Mouse (Mus musculus): ENCODE results near the gene Cux1. TPM values are rescaled to one million over a fixed set of nuclear protein-coding genes. Genes with fewer than 3 reads are reported as not detected.

The Cux1 gene
- polyA plus RNA-seq, 1 experiment from 2014 or later, result 79.8 TPM

- H3K9me3 ChIP-seq, result no peaks in the 10 kb centered on the region
- no peak overlapping the region for H3K9ac ChIP-seq
- no peak for ATAC-seq (ENCODE audit: insufficient number of reproducible peaks, insufficient read depth, low FRiP score, low TSS enrichment)
- H3K4me3 ChIP-seq, result no peak overlapping the region
- 31% methylated on average over 4 of the region's 4 CpGs for WGBS
- H3K27me3 ChIP-seq, result peaks cover 48% of the 10 kb centered on the region
- no peak overlapping the region for H3K4me2 ChIP-seq (replicated peaks)
- peaks cover 13% of the 10 kb centered on the region for H3K4me1 ChIP-seq
- no peaks in the 10 kb centered on the region for H3K36me3 ChIP-seq
- no peak overlapping the region for H3K27ac ChIP-seq
Measured at GRCm38 (mm10) chr5:136584676-136585285, 17.5 kb upstream of the Cux1 start.

GRCm38 (mm10) chr5:136583666-136584464, 16.6 kb upstream of the Cux1 start:
- WGBS, result 72% methylated on average over 4 of the region's 4 CpGs
- H3K9me3 ChIP-seq, result no peaks in the 10 kb centered on the region
- H3K9ac ChIP-seq, result no peak overlapping the region
- H3K27ac ChIP-seq, result no peak overlapping the region
- H3K36me3 ChIP-seq, result no peaks in the 10 kb centered on the region
- H3K4me3 ChIP-seq, result no peak overlapping the region
- no peak overlapping the region for H3K4me2 ChIP-seq (replicated peaks)
- H3K4me1 ChIP-seq, result peaks cover 13% of the 10 kb centered on the region
- peaks cover 54% of the 10 kb centered on the region for H3K27me3 ChIP-seq
- ATAC-seq (ENCODE audit: insufficient number of reproducible peaks, insufficient read depth, low FRiP score, low TSS enrichment), result no peak

GRCm38 (mm10) chr5:136583256-136583655, 16.0 kb upstream of the Cux1 start:
- H3K4me3 ChIP-seq, result no peak overlapping the region
- H3K4me2 ChIP-seq (replicated peaks), result no peak overlapping the region
- ATAC-seq (ENCODE audit: insufficient number of reproducible peaks, insufficient read depth, low FRiP score, low TSS enrichment), result no peak
- H3K27me3 ChIP-seq, result peaks cover 53% of the 10 kb centered on the region
- WGBS, result 83% methylated on average over 2 of the region's 2 CpGs
- H3K9me3 ChIP-seq, result no peaks in the 10 kb centered on the region
- H3K4me1 ChIP-seq, result peaks cover 13% of the 10 kb centered on the region
- H3K36me3 ChIP-seq, result no peaks in the 10 kb centered on the region
- H3K27ac ChIP-seq, result no peak overlapping the region
- no peak overlapping the region for H3K9ac ChIP-seq

- Histone ChIP-seq H3K4me2 (replicated peaks) (peak overlapping the region; percentile 33; the same call in 1 of the 2 replicates), H3K27me3 (peaks cover 58% of the 10 kb centered on the region), H3K9me3 (no peaks in the 10 kb centered on the region), H3K9ac (no peak overlapping the region), H3K36me3 (no peaks in the 10 kb centered on the region), H3K27ac (no peak overlapping the region), H3K4me1 (peaks cover 13% of the 10 kb centered on the region), H3K4me3 (0 out of 2 replicates have a peak overlapping the region, but pooled peaks have one; percentile 1)
- 9% methylated on average over 12 of the region's 12 CpGs for WGBS
- ATAC-seq (ENCODE audit: insufficient number of reproducible peaks, insufficient read depth, low FRiP score, low TSS enrichment), result no peak
Measured at GRCm38 (mm10) chr5:136582201-136582600, 14.9 kb upstream of the Cux1 start.

GRCm38 (mm10) chr5:136581625-136582024, 14.3 kb upstream of the Cux1 start:
- 0 out of 2 replicates have a peak overlapping the region, but pooled peaks have one; percentile 1 for H3K4me3 ChIP-seq
- no peaks in the 10 kb centered on the region for H3K9me3 ChIP-seq
- 2% methylated on average over 13 of the region's 13 CpGs for WGBS
- no peaks in the 10 kb centered on the region for H3K36me3 ChIP-seq
- peaks cover 59% of the 10 kb centered on the region for H3K27me3 ChIP-seq
- H3K4me1 ChIP-seq, result peaks cover 13% of the 10 kb centered on the region
- H3K4me2 ChIP-seq (replicated peaks), result peak overlapping the region; percentile 33
- H3K9ac ChIP-seq, result no peak overlapping the region
- no peak for ATAC-seq (ENCODE audit: insufficient number of reproducible peaks, insufficient read depth, low FRiP score, low TSS enrichment)
- no peak overlapping the region for H3K27ac ChIP-seq

- peak; percentile 15; the same call in 1 of the 2 replicates for ATAC-seq (ENCODE audit: insufficient number of reproducible peaks, insufficient read depth, low FRiP score, low TSS enrichment)
- peak overlapping the region; percentile 33 for H3K4me2 ChIP-seq (replicated peaks)
- H3K27ac ChIP-seq, result no peak overlapping the region
- H3K9me3 ChIP-seq, result no peaks in the 10 kb centered on the region
- peaks cover 64% of the 10 kb centered on the region for H3K27me3 ChIP-seq
- H3K4me3 ChIP-seq, result 0 out of 2 replicates have a peak overlapping the region, but pooled peaks have one; percentile 1
- 20% methylated on average over 9 of the region's 9 CpGs for WGBS
- peaks cover 13% of the 10 kb centered on the region for H3K4me1 ChIP-seq
- no peak overlapping the region for H3K9ac ChIP-seq
- no peaks in the 10 kb centered on the region for H3K36me3 ChIP-seq
Measured at GRCm38 (mm10) chr5:136581166-136581565, 13.9 kb upstream of the Cux1 start.

- H3K9me3 ChIP-seq, result no peaks in the 10 kb centered on the region
- no peak overlapping the region for H3K27ac ChIP-seq
- H3K4me1 ChIP-seq, result peaks cover 13% of the 10 kb centered on the region
- no peak overlapping the region for H3K4me3 ChIP-seq
- H3K4me2 ChIP-seq (replicated peaks), result no peak overlapping the region
- H3K36me3 ChIP-seq, result no peaks in the 10 kb centered on the region
- ATAC-seq (ENCODE audit: insufficient number of reproducible peaks, insufficient read depth, low FRiP score, low TSS enrichment), result no peak
- 48% methylated on average over 10 of the region's 10 CpGs for WGBS
- no peak overlapping the region for H3K9ac ChIP-seq
- H3K27me3 ChIP-seq, result peaks cover 77% of the 10 kb centered on the region
Measured at GRCm38 (mm10) chr5:136578201-136578600, 10.9 kb upstream of the Cux1 start.

GRCm38 (mm10) chr5:136570171-136570570, 2.9 kb upstream of the Cux1 start:
- H3K36me3 ChIP-seq, result no peaks in the 10 kb centered on the region
- H3K9me3 ChIP-seq, result no peaks in the 10 kb centered on the region
- H3K27me3 ChIP-seq, result peaks cover 51% of the 10 kb centered on the region
- no peak overlapping the region for H3K4me3 ChIP-seq
- H3K4me1 ChIP-seq, result peaks cover 18% of the 10 kb centered on the region
- ATAC-seq (ENCODE audit: insufficient number of reproducible peaks, insufficient read depth, low FRiP score, low TSS enrichment), result no peak
- no peak overlapping the region for H3K9ac ChIP-seq
- H3K27ac ChIP-seq, result no peak overlapping the region
- H3K4me2 ChIP-seq (replicated peaks), result no peak overlapping the region
- WGBS, result 48% methylated on average over 7 of the region's 7 CpGs

- under 1% methylated on average over 35 of the region's 36 CpGs for WGBS
- no peak for ATAC-seq (ENCODE audit: insufficient number of reproducible peaks, insufficient read depth, low FRiP score, low TSS enrichment)
- Histone ChIP-seq H3K4me2 (replicated peaks) (peak overlapping the region; percentile 97), H3K9ac (no peak overlapping the region), H3K27ac (no peak overlapping the region), H3K27me3 (peaks cover 38% of the 10 kb centered on the region), H3K4me3 (peak overlapping the region; percentile 73), H3K36me3 (no peaks in the 10 kb centered on the region), H3K4me1 (peaks cover 30% of the 10 kb centered on the region), H3K9me3 (no peaks in the 10 kb centered on the region)
Measured at GRCm38 (mm10) chr5:136568776-136569175, 1.5 kb upstream of the Cux1 start.

- no peaks in the 10 kb centered on the region for H3K9me3 ChIP-seq
- WGBS, result under 1% methylated on average over 36 of the region's 36 CpGs
- peak overlapping the region; percentile 73 for H3K4me3 ChIP-seq
- H3K4me1 ChIP-seq, result peaks cover 30% of the 10 kb centered on the region
- no peak for ATAC-seq (ENCODE audit: insufficient number of reproducible peaks, insufficient read depth, low FRiP score, low TSS enrichment)
- peak overlapping the region; percentile 84; the same call in 1 of the 2 replicates for H3K9ac ChIP-seq
- peaks cover 32% of the 10 kb centered on the region for H3K27me3 ChIP-seq
- H3K27ac ChIP-seq, result no peak overlapping the region
- H3K36me3 ChIP-seq, result no peaks in the 10 kb centered on the region
- H3K4me2 ChIP-seq (replicated peaks), result peak overlapping the region; percentile 97
Measured at GRCm38 (mm10) chr5:136568026-136568765, 906 bp upstream of the Cux1 start.

- H3K4me3 ChIP-seq, result peak overlapping the region; percentile 73
- no peaks in the 10 kb centered on the region for H3K9me3 ChIP-seq
- H3K27ac ChIP-seq, result peak overlapping the region; percentile 91
- peaks cover 26% of the 10 kb centered on the region for H3K27me3 ChIP-seq
- peak overlapping the region; percentile 84 for H3K9ac ChIP-seq
- peak overlapping the region; percentile 97 for H3K4me2 ChIP-seq (replicated peaks)
- peak; percentile 37; the same call in 1 of the 2 replicates for ATAC-seq (ENCODE audit: insufficient number of reproducible peaks, insufficient read depth, low FRiP score, low TSS enrichment)
- under 1% methylated on average over 31 of the region's 31 CpGs for WGBS
- H3K4me1 ChIP-seq, result peaks cover 36% of the 10 kb centered on the region
- no peaks in the 10 kb centered on the region for H3K36me3 ChIP-seq
Measured at GRCm38 (mm10) chr5:136566812-136567175, 496 bp downstream of the Cux1 start.
